Mouse (Mus musculus): ENCODE measurements around the gene Npas2. TPM values are rescaled to one million over a fixed set of nuclear protein-coding genes. Genes with fewer than 3 reads are reported as not detected.

Npas2 gene
- polyA plus RNA-seq, 1 experiment: 0.77 TPM

DNA sequence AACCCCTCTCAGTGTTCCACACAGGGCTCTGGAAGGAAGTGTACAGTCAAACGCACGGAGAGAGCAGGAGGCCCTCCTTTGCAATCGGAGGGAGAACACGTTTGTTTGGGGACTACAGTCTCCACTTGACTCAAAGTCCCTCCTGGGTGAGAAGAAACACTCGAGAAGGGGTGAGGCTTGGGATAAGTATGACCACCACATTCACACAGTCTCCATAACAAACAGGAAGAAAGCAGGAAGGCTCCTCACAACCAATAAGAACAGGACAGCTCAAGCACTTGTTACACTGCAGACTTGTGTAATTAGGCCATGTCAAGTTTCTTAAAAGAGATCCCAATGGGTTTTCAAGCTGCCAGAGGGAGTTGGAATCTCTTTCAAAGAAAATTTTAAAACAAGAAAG is 2.4 kb upstream of the Npas2 start:
- DNase-seq (ENCODE audit: low read depth): no peak
- TF ChIP-seq CTCF (IDR thresholded peaks at IDR 0.05; ENCODE audit: borderline replicate concordance, extremely low read depth, insufficient read depth, insufficient read length) (no peak), POLR2A (IDR thresholded peaks at IDR 0.05; ENCODE audit: borderline replicate concordance, extremely low read depth, insufficient read depth, insufficient read length, poor library complexity, severe bottlenecking) (no peak)

DNA sequence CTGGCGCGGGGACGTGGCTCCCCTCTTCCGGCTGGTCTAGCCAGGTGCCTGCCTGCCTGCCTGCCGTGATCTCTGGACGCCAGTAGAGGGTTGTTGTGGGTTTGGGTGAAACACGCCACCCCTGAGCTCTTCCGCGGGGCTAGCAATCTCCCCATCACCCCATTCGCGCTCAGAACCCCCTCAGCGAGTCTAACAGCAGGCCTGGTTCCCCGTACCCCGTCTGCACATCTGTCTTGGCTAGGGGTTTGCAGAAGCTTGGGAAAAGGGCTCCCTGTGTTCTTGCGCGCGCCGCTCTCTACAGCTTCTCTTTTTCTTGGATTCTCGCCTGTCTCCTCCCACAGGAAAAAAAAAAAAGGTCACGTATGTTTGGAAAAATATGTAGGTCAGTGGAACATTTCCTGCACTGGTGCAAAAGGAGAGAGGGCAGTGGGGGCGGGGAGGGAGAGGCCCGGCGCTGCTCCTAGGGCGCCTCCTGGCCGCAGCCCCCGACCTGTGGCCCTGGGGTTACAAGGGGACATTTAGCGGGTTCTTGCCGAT is 1.0 kb upstream of the Npas2 start:
- peak; percentile 47 for DNase-seq (ENCODE audit: low read depth)
- TF ChIP-seq POLR2A (IDR thresholded peaks at IDR 0.05; ENCODE audit: borderline replicate concordance, extremely low read depth, insufficient read depth, insufficient read length, poor library complexity, severe bottlenecking) (no peak), CTCF (IDR thresholded peaks at IDR 0.05; ENCODE audit: borderline replicate concordance, extremely low read depth, insufficient read depth, insufficient read length) (no peak)

DNA sequence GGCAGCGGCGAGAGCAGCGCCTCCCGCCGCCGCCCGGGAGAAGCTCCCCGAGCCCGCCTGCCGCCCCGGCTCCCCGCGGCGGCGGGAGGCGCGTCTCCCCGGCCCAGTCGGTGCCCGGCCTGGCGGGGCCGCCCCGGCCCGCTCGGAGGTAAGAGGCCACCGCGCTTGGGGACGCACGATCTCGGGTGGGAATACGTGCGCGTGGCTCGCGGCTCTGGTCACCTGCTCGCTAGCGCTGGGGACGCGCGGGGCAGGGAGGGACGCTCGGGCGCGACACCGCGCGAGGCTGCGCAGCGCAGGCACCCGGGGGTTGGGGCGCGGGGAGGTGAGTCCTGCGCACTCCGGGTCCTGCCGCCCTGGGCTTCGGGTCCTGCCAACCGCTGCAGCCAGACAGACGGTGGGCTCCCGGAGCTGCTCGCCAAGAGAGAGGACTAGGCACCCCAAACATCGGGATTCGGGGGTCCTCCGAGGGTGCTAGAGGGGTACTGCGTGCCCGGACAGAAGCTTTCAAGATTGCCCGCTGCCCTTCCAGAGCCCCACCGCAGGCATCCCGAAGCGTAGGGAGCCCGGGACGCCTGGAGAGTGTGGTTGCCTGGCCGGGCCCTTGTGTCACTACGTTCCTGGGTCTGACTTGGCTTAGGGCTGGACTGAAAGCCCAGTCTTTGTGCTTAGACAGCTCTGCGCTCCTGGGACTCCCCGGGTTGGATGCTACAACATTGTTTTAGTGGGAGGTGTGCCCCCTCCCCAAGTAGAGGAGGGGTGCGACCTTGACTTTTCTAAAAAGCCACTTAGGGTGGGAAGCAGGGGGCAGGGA is 538 bp downstream of the Npas2 start:
- DNase-seq (ENCODE audit: low read depth): peak; percentile 40
- TF ChIP-seq CTCF (IDR thresholded peaks at IDR 0.05; ENCODE audit: borderline replicate concordance, extremely low read depth, insufficient read depth, insufficient read length) (no peak), POLR2A (IDR thresholded peaks at IDR 0.05; ENCODE audit: borderline replicate concordance, extremely low read depth, insufficient read depth, insufficient read length, poor library complexity, severe bottlenecking) (no peak)

DNA sequence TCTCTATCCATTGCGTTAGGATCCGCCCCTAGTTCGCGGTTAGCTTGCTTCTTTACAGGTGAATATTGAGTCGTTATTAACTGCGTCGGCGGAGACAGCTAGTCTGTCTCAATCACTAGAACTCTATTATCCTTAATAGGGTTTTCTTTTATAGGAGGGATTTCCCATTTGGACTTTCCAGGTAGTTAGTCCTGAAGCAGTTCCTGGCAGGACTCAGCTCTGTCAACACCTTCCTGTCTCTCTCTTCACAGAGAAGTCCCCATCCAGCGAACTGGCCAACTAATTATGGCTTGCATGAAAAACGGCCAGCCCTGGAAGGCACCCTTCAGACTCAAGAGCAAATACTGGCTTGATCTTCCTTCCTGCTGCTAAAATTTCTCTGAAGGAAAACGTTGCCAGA is 1.4 kb downstream of the Npas2 start:
- no peak for DNase-seq (ENCODE audit: low read depth)
- TF ChIP-seq CTCF (IDR thresholded peaks at IDR 0.05; ENCODE audit: borderline replicate concordance, extremely low read depth, insufficient read depth, insufficient read length) (no peak), POLR2A (IDR thresholded peaks at IDR 0.05; ENCODE audit: borderline replicate concordance, extremely low read depth, insufficient read depth, insufficient read length, poor library complexity, severe bottlenecking) (no peak)

DNA sequence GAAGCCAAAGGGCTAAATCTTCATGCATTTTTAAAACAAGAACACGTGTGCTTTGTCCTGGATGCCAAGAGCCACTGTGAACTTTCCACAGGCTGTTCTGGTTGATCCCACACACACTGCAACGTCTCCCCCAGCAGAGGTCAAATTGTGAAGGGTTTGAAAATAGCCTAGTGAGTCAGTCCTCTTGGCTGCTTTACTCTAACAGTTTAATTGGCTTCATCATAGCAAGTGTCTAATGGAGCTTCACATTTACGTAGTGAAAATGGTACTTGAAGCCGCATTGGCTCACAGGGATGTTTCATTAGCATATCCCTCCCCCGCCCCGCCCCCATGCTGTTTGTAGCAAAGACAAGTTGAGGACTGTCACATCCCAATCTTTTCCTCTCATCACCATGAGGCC is 2.6 kb downstream of the Npas2 start:
- peak; percentile 57 for DNase-seq (ENCODE audit: low read depth)
- TF ChIP-seq CTCF (IDR thresholded peaks at IDR 0.05; ENCODE audit: borderline replicate concordance, extremely low read depth, insufficient read depth, insufficient read length): no peak
- no peak for TF ChIP-seq POLR2A (IDR thresholded peaks at IDR 0.05; ENCODE audit: borderline replicate concordance, extremely low read depth, insufficient read depth, insufficient read length, poor library complexity, severe bottlenecking)

DNA sequence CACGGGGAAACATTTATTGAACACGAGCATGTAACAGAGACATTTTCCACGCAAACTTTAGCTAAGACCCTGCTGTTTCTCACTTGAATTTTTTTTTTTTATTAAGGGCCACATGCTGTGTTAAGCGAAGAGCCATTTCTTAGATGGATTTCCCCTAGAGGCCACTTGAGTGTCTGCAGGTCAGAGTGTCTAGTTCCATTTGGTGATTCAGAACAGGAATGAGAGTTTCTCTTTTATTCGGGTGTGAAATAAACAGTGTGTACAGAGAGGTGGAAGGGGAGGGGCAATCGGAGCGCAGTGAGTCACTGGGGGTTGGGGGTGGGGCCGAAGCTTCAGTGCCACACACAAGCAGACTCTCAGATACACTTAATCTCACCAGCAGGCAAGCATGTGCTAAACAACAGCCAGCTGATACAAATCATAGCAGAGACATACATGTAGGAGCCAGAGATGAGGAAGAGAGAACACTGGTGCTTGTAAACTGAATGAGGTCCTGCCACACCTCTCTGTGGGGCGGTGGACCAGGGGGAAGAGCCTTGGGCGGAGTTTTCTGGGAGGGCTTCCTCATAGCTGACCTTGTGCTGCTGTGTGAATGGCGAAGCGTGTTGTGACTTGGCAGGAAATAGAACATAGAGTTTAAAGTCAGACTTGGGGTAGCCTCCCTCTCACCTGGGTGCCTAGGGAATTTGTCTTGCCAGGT is 3.3 kb downstream of the Npas2 start:
- no peak; the same call in 1 of the 2 replicates for TF ChIP-seq CTCF (IDR thresholded peaks at IDR 0.05; ENCODE audit: borderline replicate concordance, extremely low read depth, insufficient read depth, insufficient read length)
- no peak for TF ChIP-seq POLR2A (IDR thresholded peaks at IDR 0.05; ENCODE audit: borderline replicate concordance, extremely low read depth, insufficient read depth, insufficient read length, poor library complexity, severe bottlenecking)
- DNase-seq (ENCODE audit: low read depth): peak; percentile 27

DNA sequence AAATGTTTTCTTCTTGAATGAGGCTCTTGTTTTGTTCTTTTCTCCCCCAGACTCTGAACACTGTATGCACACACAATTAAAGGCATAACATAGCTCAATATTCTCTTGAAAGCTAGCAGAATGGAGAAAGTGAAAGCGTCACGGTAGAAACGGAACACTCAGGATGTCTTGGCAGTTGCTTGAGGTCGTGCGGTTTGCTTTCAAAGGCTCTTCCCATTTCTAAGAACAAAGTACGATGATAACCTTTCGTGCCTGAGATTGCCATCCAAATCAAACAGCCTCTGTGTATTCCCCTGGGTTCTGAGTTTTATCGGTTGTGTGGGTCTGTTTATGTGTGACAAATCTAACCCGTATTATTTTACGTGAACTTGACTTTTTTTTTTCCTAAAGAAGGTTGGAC is 11.5 kb downstream of the Npas2 start:
- TF ChIP-seq POLR2A (IDR thresholded peaks at IDR 0.05; ENCODE audit: borderline replicate concordance, extremely low read depth, insufficient read depth, insufficient read length, poor library complexity, severe bottlenecking) (no peak), CTCF (IDR thresholded peaks at IDR 0.05; ENCODE audit: borderline replicate concordance, extremely low read depth, insufficient read depth, insufficient read length) (no peak)
- no peak for DNase-seq (ENCODE audit: low read depth)

DNA sequence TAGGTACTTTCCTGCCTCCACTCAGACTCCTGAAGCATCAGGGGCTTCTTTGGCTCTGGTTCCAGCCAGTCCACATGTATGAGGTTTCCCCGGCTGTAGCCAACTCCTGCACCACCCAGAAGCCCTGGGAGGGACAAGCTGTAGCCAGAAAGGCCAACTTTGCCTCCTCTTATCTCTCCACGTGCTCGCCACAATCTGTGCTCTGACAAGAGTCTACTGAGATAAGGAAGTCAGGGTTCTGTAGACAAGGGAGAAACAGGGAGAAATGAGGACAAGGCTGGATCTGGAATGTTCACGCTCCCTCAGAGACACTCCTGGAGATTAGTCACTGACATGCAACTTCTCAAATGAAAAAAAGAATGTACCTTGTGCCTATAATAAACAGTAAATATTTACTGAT is 12.2 kb downstream of the Npas2 start:
- no peak for DNase-seq (ENCODE audit: low read depth)

DNA sequence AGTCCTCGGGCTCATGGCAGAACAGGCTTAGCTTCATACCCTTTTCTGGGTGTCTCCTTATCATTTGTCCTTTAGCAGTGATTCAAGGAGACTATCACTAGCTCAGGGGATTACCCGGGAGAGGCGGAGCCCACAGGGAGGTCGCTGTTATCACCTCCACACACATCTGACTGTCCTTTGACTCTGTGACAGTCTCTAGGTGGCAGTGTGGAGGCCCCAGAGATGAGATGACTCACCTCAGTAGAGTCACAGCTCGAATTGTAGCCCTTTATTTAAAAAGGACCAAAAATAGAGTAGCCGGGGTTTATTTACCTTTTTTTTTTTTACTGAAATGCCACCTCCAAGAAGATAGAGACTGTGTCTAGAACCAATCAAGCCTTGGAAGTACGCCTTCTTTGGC is 13.4 kb downstream of the Npas2 start:
- no peak for DNase-seq (ENCODE audit: low read depth)
- peak; percentile 26; the same call in 1 of the 2 replicates for TF ChIP-seq CTCF (IDR thresholded peaks at IDR 0.05; ENCODE audit: borderline replicate concordance, extremely low read depth, insufficient read depth, insufficient read length)
- no peak for TF ChIP-seq POLR2A (IDR thresholded peaks at IDR 0.05; ENCODE audit: borderline replicate concordance, extremely low read depth, insufficient read depth, insufficient read length, poor library complexity, severe bottlenecking)

More for the DNA sequence above, 12.2 kb downstream of the Npas2 start:
- TF ChIP-seq POLR2A (IDR thresholded peaks at IDR 0.05; ENCODE audit: borderline replicate concordance, extremely low read depth, insufficient read depth, insufficient read length, poor library complexity, severe bottlenecking) (no peak), CTCF (IDR thresholded peaks at IDR 0.05; ENCODE audit: borderline replicate concordance, extremely low read depth, insufficient read depth, insufficient read length) (no peak)

DNA sequence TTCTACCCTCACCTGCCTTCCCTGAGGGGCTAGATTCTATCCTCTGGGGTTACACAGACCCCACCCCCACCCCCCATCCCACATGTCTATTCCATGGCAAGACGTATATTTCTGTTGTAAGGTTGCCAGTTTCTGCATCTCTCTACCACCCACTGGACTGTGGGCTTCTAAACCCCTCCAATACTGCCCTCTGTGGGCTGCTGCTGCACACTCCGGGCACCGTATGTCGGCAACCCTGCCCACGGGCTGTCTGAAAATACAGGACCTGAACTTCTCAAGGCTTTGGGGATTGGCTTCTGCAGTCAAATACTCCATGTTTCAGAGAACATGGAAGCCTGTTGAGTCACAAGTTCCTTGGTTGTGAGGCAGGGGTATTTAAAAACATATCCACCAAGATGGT is 17.4 kb downstream of the Npas2 start:
- DNase-seq (ENCODE audit: low read depth): no peak
- TF ChIP-seq CTCF (IDR thresholded peaks at IDR 0.05; ENCODE audit: borderline replicate concordance, extremely low read depth, insufficient read depth, insufficient read length): peak; percentile 32; the same call in 1 of the 2 replicates
- TF ChIP-seq POLR2A (IDR thresholded peaks at IDR 0.05; ENCODE audit: borderline replicate concordance, extremely low read depth, insufficient read depth, insufficient read length, poor library complexity, severe bottlenecking): no peak

DNA sequence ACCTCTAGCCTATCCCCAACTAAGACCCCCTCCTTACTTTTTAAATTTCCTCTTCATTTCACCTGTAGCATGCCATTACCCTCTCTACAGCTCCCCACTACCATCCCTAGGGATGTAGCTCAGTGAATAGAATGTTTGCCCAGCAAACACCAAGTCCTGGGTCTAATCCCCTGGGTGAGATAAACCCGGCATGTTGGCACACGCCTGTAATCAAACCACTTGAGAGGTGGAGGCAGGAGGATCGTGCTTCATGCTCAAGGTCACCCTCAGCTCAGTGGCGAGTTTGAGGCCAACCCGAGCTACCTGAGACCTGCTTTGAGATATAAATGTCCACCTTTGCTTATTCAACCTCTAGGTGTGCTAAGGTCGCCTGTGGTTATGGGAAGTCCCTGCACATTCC is 19.5 kb downstream of the Npas2 start:
- TF ChIP-seq CTCF (IDR thresholded peaks at IDR 0.05; ENCODE audit: borderline replicate concordance, extremely low read depth, insufficient read depth, insufficient read length) (no peak), POLR2A (IDR thresholded peaks at IDR 0.05; ENCODE audit: borderline replicate concordance, extremely low read depth, insufficient read depth, insufficient read length, poor library complexity, severe bottlenecking) (no peak)
- no peak for DNase-seq (ENCODE audit: low read depth)
